Mouse (Mus musculus): ENCODE data around the gene Zfyve21. TPM values are rescaled to one million over a fixed set of nuclear protein-coding genes. Genes with fewer than 3 reads are reported as not detected.

Zfyve21 gene
- total and polyA plus RNA-seq, 2 experiments from 2014 or later = 85.0 to 91.1 TPM

GRCm38 (mm10) chr12:111875499-111875898 lies 61.5 kb downstream of the Zfyve21 start:
- 83% methylated on average over 3 of the region's 3 CpGs for WGBS
- Histone ChIP-seq H3K36me3 (replicated peaks; ENCODE audit: control insufficient read depth, insufficient read depth, low read length) (peaks cover 14% of the 10 kb centered on the region), H3K27ac (ENCODE audit: low read depth) (no peak overlapping the region), H3K4me3 (ENCODE audit: low read depth, low read length) (no peak overlapping the region), H3K9me3 (replicated peaks; ENCODE audit: control insufficient read depth, low read length) (no peaks in the 10 kb centered on the region), H3K9ac (replicated peaks; ENCODE audit: low read depth, low read length) (no peak overlapping the region), H3K4me2 (ENCODE audit: low read depth, low read length) (no peak overlapping the region), H3K4me1 (ENCODE audit: control insufficient read depth, insufficient read depth) (no peaks in the 10 kb centered on the region), H3K27me3 (ENCODE audit: control insufficient read depth, insufficient read depth, low read length) (no peaks in the 10 kb centered on the region)
- no peak for DNase-seq (ENCODE audit: low spot score)
- no peak for TF ChIP-seq EP300 (IDR thresholded peaks at IDR 0.05; ENCODE audit: low read depth)
- no peak for TF ChIP-seq CTCF (IDR thresholded peaks at IDR 0.05; ENCODE audit: low read depth)
- no peak for ATAC-seq (ENCODE audit: insufficient read depth, low read depth)

- Histone ChIP-seq H3K27ac (ENCODE audit: low read depth) (no peak overlapping the region), H3K9me3 (replicated peaks; ENCODE audit: control insufficient read depth, low read length) (no peaks in the 10 kb centered on the region), H3K36me3 (replicated peaks; ENCODE audit: control insufficient read depth, insufficient read depth, low read length) (no peaks in the 10 kb centered on the region), H3K27me3 (ENCODE audit: control insufficient read depth, insufficient read depth, low read length) (no peaks in the 10 kb centered on the region), H3K4me1 (ENCODE audit: control insufficient read depth, insufficient read depth) (peaks cover 14% of the 10 kb centered on the region), H3K9ac (replicated peaks; ENCODE audit: low read depth, low read length) (no peak overlapping the region), H3K4me2 (ENCODE audit: low read depth, low read length) (no peak overlapping the region), H3K4me3 (ENCODE audit: low read depth, low read length) (no peak overlapping the region)
- TF ChIP-seq EP300 (IDR thresholded peaks at IDR 0.05; ENCODE audit: low read depth) = no peak
- TF ChIP-seq CTCF (IDR thresholded peaks at IDR 0.05; ENCODE audit: low read depth) = peak; percentile 97
- WGBS = 21% methylated on average over 3 of the region's 3 CpGs
- DNase-seq (ENCODE audit: low spot score) (peak; percentile 77), ATAC-seq (ENCODE audit: insufficient read depth, low read depth) (peak; percentile 68)
These were observed 64.2 kb downstream of the Zfyve21 start for GRCm38 (mm10) chr12:111878213-111878612.

Other genes starting within 250 kb of the Zfyve21 start
- gene Mark3, start 239.6 kb upstream of the Zfyve21 start, total RNA-seq (2014; rRNA removed; ENCODE audit: low replicate concordance) = 66.3 and 80.1 TPM in 2 replicates
- 16.5 and 20.0 TPM in 2 replicates for gene Mark3, start 239.6 kb upstream of the Zfyve21 start, polyA plus RNA-seq (2015; fragmentation: Nextera tagmentation; extraction: Ambion mirVana)
- 735 and 758 TPM in 2 replicates for gene Ckb, start 141.8 kb upstream of the Zfyve21 start, total RNA-seq (2014; rRNA removed; ENCODE audit: low replicate concordance)
- 334 and 359 TPM in 2 replicates for gene Ckb, start 141.8 kb upstream of the Zfyve21 start, polyA plus RNA-seq (2015; fragmentation: Nextera tagmentation; extraction: Ambion mirVana)
- 23.5 and 24.9 TPM in 2 replicates for gene Trmt61a, start 136.1 kb upstream of the Zfyve21 start, total RNA-seq (2014; rRNA removed; ENCODE audit: low replicate concordance)
- gene Trmt61a, start 136.1 kb upstream of the Zfyve21 start, polyA plus RNA-seq (2015; fragmentation: Nextera tagmentation; extraction: Ambion mirVana) = 4.1 and 6.1 TPM in 2 replicates
- gene Bag5, start 100.9 kb upstream of the Zfyve21 start, total RNA-seq (2014; rRNA removed; ENCODE audit: low replicate concordance) = 13.3 and 16.3 TPM in 2 replicates
- gene Bag5, start 100.9 kb upstream of the Zfyve21 start, polyA plus RNA-seq (2015; fragmentation: Nextera tagmentation; extraction: Ambion mirVana) = 32.4 and 34.7 TPM in 2 replicates
- 18.5 and 50.7 TPM in 2 replicates for gene Apopt1, start 100.9 kb upstream of the Zfyve21 start, total RNA-seq (2014; rRNA removed; ENCODE audit: low replicate concordance)
- gene Apopt1, start 100.9 kb upstream of the Zfyve21 start, polyA plus RNA-seq (2015; fragmentation: Nextera tagmentation; extraction: Ambion mirVana) = 56.4 and 58.9 TPM in 2 replicates
- 82.7 and 129 TPM in 2 replicates for gene Klc1, start 55.3 kb upstream of the Zfyve21 start, total RNA-seq (2014; rRNA removed; ENCODE audit: low replicate concordance)
- gene Klc1, start 55.3 kb upstream of the Zfyve21 start, polyA plus RNA-seq (2015; fragmentation: Nextera tagmentation; extraction: Ambion mirVana) = 86.8 and 90.9 TPM in 2 replicates
- 3.5 and 40.9 TPM in 2 replicates for gene Xrcc3, start 297 bp upstream of the Zfyve21 start, total RNA-seq (2014; rRNA removed; ENCODE audit: low replicate concordance)
- gene Xrcc3, start 297 bp upstream of the Zfyve21 start, polyA plus RNA-seq (2015; fragmentation: Nextera tagmentation; extraction: Ambion mirVana) = 1.6 and 2.0 TPM in 2 replicates
- 18.2 TPM in 2 replicates for gene Ppp1r13b, start 93.9 kb downstream of the Zfyve21 start, total RNA-seq (2014; rRNA removed; ENCODE audit: low replicate concordance)
- 9.9 and 11.2 TPM in 2 replicates for gene Ppp1r13b, start 93.9 kb downstream of the Zfyve21 start, polyA plus RNA-seq (2015; fragmentation: Nextera tagmentation; extraction: Ambion mirVana)
- 727 and 889 TPM in 2 replicates for gene Atp5mpl, start 152.8 kb downstream of the Zfyve21 start, total RNA-seq (2014; rRNA removed; ENCODE audit: low replicate concordance)
- 3,038 and 3,095 TPM in 2 replicates for gene Atp5mpl, start 152.8 kb downstream of the Zfyve21 start, polyA plus RNA-seq (2015; fragmentation: Nextera tagmentation; extraction: Ambion mirVana)
- gene Tdrd9, start 157.4 kb downstream of the Zfyve21 start, total RNA-seq (2014; rRNA removed; ENCODE audit: low replicate concordance) = 0.04 TPM in 1 of 2 replicates, not detected in the other
- gene Tdrd9, start 157.4 kb downstream of the Zfyve21 start, polyA plus RNA-seq (2015; fragmentation: Nextera tagmentation; extraction: Ambion mirVana) = 0.11 and 0.27 TPM in 2 replicates
- not detected in 2 replicates for gene Rd3l, start 167.1 kb downstream of the Zfyve21 start, total RNA-seq (2014; rRNA removed; ENCODE audit: low replicate concordance)
- gene Rd3l, start 167.1 kb downstream of the Zfyve21 start, polyA plus RNA-seq (2015; fragmentation: Nextera tagmentation; extraction: Ambion mirVana) = 0.55 and 0.77 TPM in 2 replicates